Mouse (Mus musculus) layer of hippocampus, adult 8-10 months (tissue): ENCODE measurements around the gene Mllt11. TPM values are rescaled to one million over a fixed set of nuclear protein-coding genes. Genes with fewer than 3 reads are reported as not detected.

Experiments
- DNase-seq, 2 experiments: peaks; one replicate each; pipeline ENCODE4 v3.0.0; 2022; ENCODE audit warnings: low spot score in 2 of 2
- total RNA-seq, 4 experiments: library from RNA; stranded (reverse); gene quantifications; 2 replicates each; pipeline ENCODE4 v1.2.4; 2022

The Mllt11 gene
- total RNA-seq, 4 experiments from 2014 or later, result 265 to 305 (median 277) TPM

DNA sequence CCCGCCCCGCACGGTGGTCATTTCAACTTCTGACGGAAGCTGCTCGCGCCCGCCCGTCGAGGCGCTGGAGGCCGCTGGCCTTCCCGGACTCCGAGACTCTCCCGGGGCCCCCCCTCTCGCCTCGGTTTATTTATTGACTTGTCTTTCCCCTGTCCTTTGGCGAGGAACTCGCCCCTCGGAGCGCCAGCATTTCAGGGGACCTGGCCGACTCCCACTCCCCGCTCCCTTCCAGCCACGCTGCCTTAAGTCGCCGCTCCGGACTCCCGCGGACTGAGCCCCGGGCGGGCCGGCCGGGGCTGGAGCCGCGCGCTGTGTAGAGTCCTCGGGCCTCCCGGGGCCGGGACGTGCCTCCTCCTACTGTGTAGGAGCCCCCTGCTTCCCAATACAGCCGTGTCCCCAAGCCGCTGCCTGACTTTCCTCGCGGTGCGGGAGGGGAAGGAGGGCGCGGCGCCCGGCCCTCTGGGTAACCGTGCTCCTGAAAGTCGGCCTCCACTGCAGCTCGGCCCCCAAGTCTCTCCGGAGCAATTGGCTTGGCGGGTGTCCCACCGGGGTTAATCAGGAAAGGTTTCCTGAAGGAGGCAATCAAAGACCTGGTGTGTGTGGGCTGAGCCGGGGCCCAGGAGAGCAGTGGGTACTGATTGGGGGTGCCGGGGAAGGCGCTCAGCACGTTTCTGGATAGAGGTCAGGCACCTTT lies 58.6 kb downstream of the Mllt11 start:
- no peak for DNase-seq

GRCm38 (mm10) chr3:95172526-95173255 lies 59.3 kb downstream of the Mllt11 start:
- DNase-seq, result no peak

DNA sequence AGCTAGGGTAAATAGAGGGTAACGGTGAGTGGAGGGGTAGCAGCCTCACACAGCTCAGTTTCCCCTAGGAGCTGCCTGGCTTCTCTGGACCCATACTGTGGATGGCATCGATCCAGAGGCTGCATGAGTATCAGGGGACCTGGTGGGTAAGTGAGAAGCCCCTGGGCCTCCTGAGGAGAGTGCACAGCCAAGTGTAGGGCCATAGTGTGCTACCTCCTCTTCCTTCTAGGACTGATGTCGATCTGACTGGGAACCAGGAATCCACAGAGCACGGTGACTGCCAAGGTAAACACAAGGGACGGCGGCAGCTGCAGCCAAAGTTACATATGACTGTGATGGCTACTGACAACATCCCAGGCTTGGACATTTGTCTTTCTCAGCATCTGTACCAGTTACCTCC lies 60.9 kb downstream of the Mllt11 start:
- no peak for DNase-seq

DNA sequence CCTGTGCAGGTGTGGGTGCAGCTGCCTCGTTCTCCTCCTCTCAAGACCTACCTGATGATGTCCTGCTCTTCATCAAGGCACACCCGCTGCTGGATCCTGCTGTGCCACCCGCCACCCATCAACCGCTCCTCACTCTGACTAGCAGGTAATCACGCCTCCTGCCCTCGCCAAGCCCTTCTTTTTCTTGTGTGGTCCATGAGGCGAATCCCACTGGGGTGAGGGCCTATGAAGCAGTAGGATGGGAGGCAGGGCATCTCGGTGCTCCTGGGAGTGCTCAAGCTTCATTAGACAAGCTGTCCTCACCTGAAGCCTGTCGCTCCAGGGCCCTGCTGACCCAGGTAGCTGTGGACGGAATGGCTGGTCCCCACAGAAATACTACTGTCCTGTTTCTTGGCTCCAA lies 62.0 kb downstream of the Mllt11 start:
- no peak for DNase-seq

Other genes with a start within 250 kb of the Mllt11 start
- gene Zfp687, start 216.7 kb downstream of the Mllt11 start, total RNA-seq, result 10 to 100 TPM; 25.1 to 35.1 (median 30.6) TPM
- 100 to 1,000 TPM; 137 to 166 (median 159) TPM for gene Psmd4, start 189.6 kb downstream of the Mllt11 start, total RNA-seq
- 10 to 100 TPM; 58.5 to 66.8 (median 64.8) TPM for gene Pip5k1a, start 125.2 kb downstream of the Mllt11 start, total RNA-seq
- 10 to 100 TPM; 36.9 to 45.8 (median 43.4) TPM for gene Vps72, start 121.1 kb downstream of the Mllt11 start, total RNA-seq
- gene Tmod4, start 107.7 kb downstream of the Mllt11 start, total RNA-seq, result under 1 TPM in 2 of 4 experiments, not detected in 2; 0.55 to 0.81 TPM
- gene Scnm1, start 98.2 kb downstream of the Mllt11 start, total RNA-seq, result 10 to 100 TPM; 51.4 to 57.8 (median 54.9) TPM
- 10 to 100 TPM; 12.5 to 17.7 (median 13.4) TPM for gene Lysmd1, start 98.1 kb downstream of the Mllt11 start, total RNA-seq
- 10 to 100 TPM in 1 of 4 experiments, 1 to 10 TPM in 3; 1.7 to 11.1 (median 5.4) TPM for gene Tnfaip8l2, start 89.8 kb downstream of the Mllt11 start, total RNA-seq
- gene Sema6c, start 71.7 kb downstream of the Mllt11 start, total RNA-seq, result 10 to 100 TPM; 27.1 to 36.4 (median 30.9) TPM
- 10 to 100 TPM; 15.7 to 18.0 (median 17.5) TPM for gene Gabpb2, start 14.3 kb downstream of the Mllt11 start, total RNA-seq
- gene Cdc42se1, start 3.4 kb downstream of the Mllt11 start, total RNA-seq, result 10 to 100 TPM; 72.9 to 79.5 (median 77.2) TPM
- gene Gm128, start 9.4 kb upstream of the Mllt11 start, total RNA-seq, result under 1 TPM in 3 of 4 experiments, not detected in 1; 0.25 to 0.45 (median 0.41) TPM
- gene Bnipl, start 19.0 kb upstream of the Mllt11 start, total RNA-seq, result under 1 TPM in 3 of 4 experiments, not detected in 1; 0.43 to 0.95 (median 0.63) TPM
- gene Mindy1, start 49.2 kb upstream of the Mllt11 start, total RNA-seq, result 10 to 100 TPM; 20.7 to 28.4 (median 23.9) TPM
- 10 to 100 TPM; 19.2 to 22.4 (median 21.0) TPM for gene Prune1, start 49.9 kb upstream of the Mllt11 start, total RNA-seq
- 1 to 10 TPM in 2 of 4 experiments, under 1 TPM in 2; 0.85 to 1.4 (median 1.2) TPM for gene Anxa9, start 75.0 kb upstream of the Mllt11 start, total RNA-seq
- gene Cers2, start 82.6 kb upstream of the Mllt11 start, total RNA-seq, result 10 to 100 TPM; 49.1 to 65.7 (median 61.2) TPM
- gene Setdb1, start 125.0 kb upstream of the Mllt11 start, total RNA-seq, result 10 to 100 TPM; 33.8 to 45.9 (median 41.6) TPM
- not detected for gene 4930558C23Rik, start 170.7 kb upstream of the Mllt11 start, total RNA-seq
- 10 to 100 TPM; 35.5 to 53.5 (median 44.7) TPM for gene Arnt, start 202.2 kb upstream of the Mllt11 start, total RNA-seq